Mouse (Mus musculus) heart, embryonic 11.5 days (tissue): Measurements from ENCODE around the gene Ubash3b. TPM values are rescaled to one million over a fixed set of nuclear protein-coding genes. Genes with fewer than 3 reads are reported as not detected.

Source experiments
- ATAC-seq: fragments of 200-750 bp; cut with Nextera tagmentation; replicated peaks from 2 replicates; pipeline ENCODE4 v1.8.0; 2017; ENCODE audit warnings: moderate library complexity; ENCODE audit not compliant: insufficient number of reproducible peaks, low FRiP score, low TSS enrichment
- H3K27ac ChIP-seq: fragments of 300-500 bp; sonication (generic); 2 replicates; pipeline ENCODE4 v1.5.1; 2014; ENCODE audit warnings: mild to moderate bottlenecking, low read depth, low read length
- H3K27me3 ChIP-seq: fragments of 300-500 bp; sonication (generic); 2 replicates; pipeline ENCODE4 v1.6.1; 2014; ENCODE audit warnings: mild to moderate bottlenecking, low read length, mixed read lengths; ENCODE audit not compliant: control insufficient read depth, insufficient read depth
- H3K36me3 ChIP-seq: fragments of 300-500 bp; sonication (generic); 2 replicates; pipeline ENCODE4 v1.6.1; 2014; ENCODE audit warnings: mild to moderate bottlenecking, low read length, moderate library complexity, mixed read lengths; ENCODE audit not compliant: control insufficient read depth, insufficient read depth
- H3K4me1 ChIP-seq: fragments of 300-500 bp; sonication (generic); 2 replicates; pipeline ENCODE4 v1.6.1; 2014; ENCODE audit warnings: low read length; ENCODE audit not compliant: control insufficient read depth, insufficient read depth
- H3K4me2 ChIP-seq: fragments of 300-500 bp; sonication (generic); 2 replicates; pipeline ENCODE4 v1.6.1; 2014; ENCODE audit warnings: mild to moderate bottlenecking, moderate library complexity
- H3K4me3 ChIP-seq: fragments of 300-500 bp; sonication (generic); 2 replicates; pipeline ENCODE4 v1.5.1; 2014; ENCODE audit warnings: low read depth, low read length
- H3K9ac ChIP-seq: fragments of 300-500 bp; sonication (generic); 2 replicates; pipeline ENCODE4 v1.6.1; 2014; ENCODE audit warnings: mild to moderate bottlenecking, low read depth, low read length, moderate library complexity
- H3K9me3 ChIP-seq: fragments of 300-500 bp; sonication (generic); replicated peaks from 2 replicates; pipeline ENCODE4 v1.6.1; 2016; ENCODE audit warnings: low read length; ENCODE audit not compliant: control insufficient read depth
- WGBS: fragments of 180-500 bp; shearing (Covaris S2); extraction: QIAGEN DNeasy Blood & Tissue Kit; methylation state at CpG from one replicate; pipeline ENCODE4 v1.1.7; 2014; ENCODE audit not compliant: insufficient replicate concordance; 5-methylcytosine and 5-hydroxymethylcytosine counted together
- polyA plus RNA-seq: library from polyadenylated mRNA; unstranded; fragments of >200 nt; fragmentation: Nextera tagmentation; extraction: Ambion mirVana; gene quantifications from 2 replicates; pipeline ENCODE4 v1.2.1, GENCODE M21; 2014

The Ubash3b gene
- polyA plus RNA-seq, 1 experiment from 2014 or later, result 15.2 TPM

- H3K4me3 ChIP-seq, result no peak overlapping the region
- H3K27me3 ChIP-seq, result no peaks in the 10 kb centered on the region
- no peak overlapping the region for H3K27ac ChIP-seq
- WGBS, result 74% methylated on average over 6 of the region's 6 CpGs
- H3K36me3 ChIP-seq, result no peaks in the 10 kb centered on the region
- no peak overlapping the region for H3K9ac ChIP-seq
- no peak for ATAC-seq
- no peak overlapping the region for H3K4me2 ChIP-seq
- H3K9me3 ChIP-seq, result no peaks in the 10 kb centered on the region
- H3K4me1 ChIP-seq, result peaks cover 30% of the 10 kb centered on the region
These were observed 12.3 kb downstream of the Ubash3b start for GRCm38 (mm10) chr9:41149079-41149676.

- ATAC-seq, result no peak
- WGBS, result 82% methylated on average over 7 of the region's 7 CpGs
- Histone ChIP-seq H3K4me1 (peaks cover 26% of the 10 kb centered on the region), H3K4me2 (no peak overlapping the region), H3K36me3 (no peaks in the 10 kb centered on the region), H3K27ac (no peak overlapping the region), H3K9ac (no peak overlapping the region), H3K9me3 (no peaks in the 10 kb centered on the region), H3K4me3 (no peak overlapping the region), H3K27me3 (no peaks in the 10 kb centered on the region)
These were observed 12.9 kb downstream of the Ubash3b start for GRCm38 (mm10) chr9:41148600-41148999.

GRCm38 (mm10) chr9:41147203-41147842 is 14.2 kb downstream of the Ubash3b start:
- no peaks in the 10 kb centered on the region for H3K36me3 ChIP-seq
- ATAC-seq, result no peak
- H3K9ac ChIP-seq, result 0 out of 2 replicates have a peak overlapping the region, but pooled peaks have one; percentile 16
- H3K9me3 ChIP-seq, result no peaks in the 10 kb centered on the region
- H3K4me1 ChIP-seq, result peaks cover 16% of the 10 kb centered on the region
- WGBS, result 50% methylated on average over 13 of the region's 13 CpGs
- H3K4me2 ChIP-seq, result no peak overlapping the region
- H3K4me3 ChIP-seq, result no peak overlapping the region
- no peaks in the 10 kb centered on the region for H3K27me3 ChIP-seq
- H3K27ac ChIP-seq, result no peak overlapping the region

GRCm38 (mm10) chr9:41143825-41144224 is 17.7 kb downstream of the Ubash3b start:
- Histone ChIP-seq H3K4me1 (peaks cover 20% of the 10 kb centered on the region), H3K27ac (no peak overlapping the region), H3K9ac (no peak overlapping the region), H3K9me3 (no peaks in the 10 kb centered on the region), H3K36me3 (no peaks in the 10 kb centered on the region), H3K4me3 (no peak overlapping the region), H3K27me3 (no peaks in the 10 kb centered on the region), H3K4me2 (no peak overlapping the region)
- 79% methylated on average over 15 of the region's 15 CpGs for WGBS
- no peak for ATAC-seq

GRCm38 (mm10) chr9:41143115-41143514 is 18.4 kb downstream of the Ubash3b start:
- no peak for ATAC-seq
- Histone ChIP-seq H3K4me2 (no peak overlapping the region), H3K36me3 (no peaks in the 10 kb centered on the region), H3K9ac (no peak overlapping the region), H3K4me1 (peaks cover 25% of the 10 kb centered on the region), H3K4me3 (no peak overlapping the region), H3K9me3 (no peaks in the 10 kb centered on the region), H3K27ac (no peak overlapping the region), H3K27me3 (no peaks in the 10 kb centered on the region)
- 58% methylated on average over 3 of the region's 3 CpGs for WGBS

GRCm38 (mm10) chr9:41141026-41141425 is 20.5 kb downstream of the Ubash3b start:
- H3K9ac ChIP-seq, result no peak overlapping the region
- no peak overlapping the region for H3K27ac ChIP-seq
- H3K4me2 ChIP-seq, result no peak overlapping the region
- no peaks in the 10 kb centered on the region for H3K9me3 ChIP-seq
- no peak overlapping the region for H3K4me3 ChIP-seq
- H3K4me1 ChIP-seq, result peaks cover 18% of the 10 kb centered on the region
- 72% methylated on average over 2 of the region's 2 CpGs for WGBS
- H3K36me3 ChIP-seq, result no peaks in the 10 kb centered on the region
- H3K27me3 ChIP-seq, result no peaks in the 10 kb centered on the region
- no peak for ATAC-seq

- no peaks in the 10 kb centered on the region for H3K9me3 ChIP-seq
- no peaks in the 10 kb centered on the region for H3K27me3 ChIP-seq
- no peak overlapping the region for H3K4me3 ChIP-seq
- WGBS, result 20% methylated on average over 6 of the region's 6 CpGs
- peaks cover 22% of the 10 kb centered on the region for H3K4me1 ChIP-seq
- H3K9ac ChIP-seq, result 0 out of 2 replicates have a peak overlapping the region, but pooled peaks have one; percentile 28
- 0 out of 2 replicates have a peak overlapping the region, but pooled peaks have one; percentile 41 for H3K27ac ChIP-seq
- H3K36me3 ChIP-seq, result no peaks in the 10 kb centered on the region
- H3K4me2 ChIP-seq, result no peak overlapping the region; the same call in 1 of the 2 replicates
- no peak for ATAC-seq
These were observed 22.3 kb downstream of the Ubash3b start for GRCm38 (mm10) chr9:41138987-41139808.

GRCm38 (mm10) chr9:41136691-41137467 is 24.6 kb downstream of the Ubash3b start:
- no peak overlapping the region for H3K4me2 ChIP-seq
- H3K4me3 ChIP-seq, result no peak overlapping the region
- H3K4me1 ChIP-seq, result peaks cover 22% of the 10 kb centered on the region
- H3K9ac ChIP-seq, result no peak overlapping the region
- no peaks in the 10 kb centered on the region for H3K27me3 ChIP-seq
- ATAC-seq, result no peak
- H3K27ac ChIP-seq, result no peak overlapping the region
- no peaks in the 10 kb centered on the region for H3K36me3 ChIP-seq
- H3K9me3 ChIP-seq, result no peaks in the 10 kb centered on the region
- WGBS, result 61% methylated on average over 7 of the region's 7 CpGs
